Comparison of ENCODE assay signal across 31 mouse cellular contexts in genomic region chr8:49362682-49363081, GRCm38 (mm10).
DNase-seq lines count a peak whose midpoint lies in the region; ATAC-seq lines count a peak whose summit lies in the region.
"Had no signal": no experiment of that assay in that cellular context is flagged by ENCODE, and none has a peak within 500 bp of the region (broad histone marks: within the 10 kb centered on the region; RNA-seq: fewer than 3 reads in every experiment).

No protein-coding gene starts in this region.

- H3K4me3 ChIP-seq in forebrain, embryonic 13.5 days = no peak overlapping the region
- H3K4me3 ChIP-seq in forebrain, embryonic 10.5 days = no peak overlapping the region
- no peak overlapping the region for H3K4me3 ChIP-seq in forebrain, embryonic 16.5 days (replicated peaks; ENCODE audit: low read length)
- H3K4me3 ChIP-seq: embryonic facial prominence, embryonic 12.5 days; heart, embryonic 15.5 days; hindbrain, embryonic 12.5 days; limb, embryonic 12.5 days; liver, embryonic 15.5 days; midbrain, embryonic 10.5 days; myocyte; neural tube, embryonic 12.5 days had no signal

- intact Hi-C loops in left cerebral cortex, postnatal 4 days (cut with DNase I) = no loop called here
- intact Hi-C loops in left cerebral cortex, postnatal 36 days (cut with DNase I) = no loop called here

- no peaks in the 10 kb centered on the region for H3K36me3 ChIP-seq in forebrain, embryonic 13.5 days (ENCODE audit: poor library complexity, severe bottlenecking)
- H3K36me3 ChIP-seq in forebrain, embryonic 10.5 days (replicated peaks) = no peaks in the 10 kb centered on the region
- H3K36me3 ChIP-seq in forebrain, embryonic 16.5 days (ENCODE audit: control insufficient read depth, insufficient read depth) = no peaks in the 10 kb centered on the region
- H3K36me3 ChIP-seq: embryonic facial prominence, embryonic 12.5 days; heart, embryonic 15.5 days; hindbrain, embryonic 12.5 days; limb, embryonic 12.5 days; liver, embryonic 15.5 days; midbrain, embryonic 10.5 days; neural tube, embryonic 12.5 days had no signal

- DNase-seq in cerebellum, adult 9-10 months = peak; percentile 1
- DNase-seq in cerebellum, adult 11-12 months = no peak
- DNase-seq in forebrain, embryonic 10.5 days (ENCODE audit: extremely low spot score, low spot score) = no peak
- DNase-seq in left cerebral cortex, postnatal 4 days = peak; percentile 2
- no peak for DNase-seq in left cerebral cortex, postnatal 36 days (ENCODE audit: low spot score in 2 of 2)
- no peak for DNase-seq in frontal cortex, postnatal 36 days (ENCODE audit: low spot score in 2 of 2)
- DNase-seq: adrenal gland, adult 2 months; adrenal gland, postnatal 36 days; cerebellum, adult 11 months; cerebellum, postnatal 36 days; gastrocnemius, postnatal 14 days; kidney, adult 8-10 months; kidney, postnatal 10 days; lung, embryonic 14.5 days; lung, postnatal 14 days; right cerebral cortex, postnatal 14 days; thymus, postnatal 4 days had no signal

- no peaks in the 10 kb centered on the region for H3K27me3 ChIP-seq in forebrain, embryonic 13.5 days
- no peaks in the 10 kb centered on the region for H3K27me3 ChIP-seq in forebrain, embryonic 10.5 days (ENCODE audit: poor library complexity, severe bottlenecking)
- no peaks in the 10 kb centered on the region for H3K27me3 ChIP-seq in forebrain, embryonic 16.5 days (replicated peaks; ENCODE audit: control insufficient read depth, insufficient read depth, low read length)
- H3K27me3 ChIP-seq: CH12.LX; embryonic facial prominence, embryonic 12.5 days; heart, embryonic 15.5 days; hindbrain, embryonic 12.5 days; limb, embryonic 12.5 days; liver, embryonic 15.5 days; neural tube, embryonic 12.5 days had no signal

- H3K9me3 ChIP-seq in forebrain, embryonic 13.5 days (replicated peaks) = no peaks in the 10 kb centered on the region
- H3K9me3 ChIP-seq in forebrain, embryonic 10.5 days = no peaks in the 10 kb centered on the region
- H3K9me3 ChIP-seq in forebrain, embryonic 16.5 days (ENCODE audit: control insufficient read depth, low read length) = no peaks in the 10 kb centered on the region
- H3K9me3 ChIP-seq: embryonic facial prominence, embryonic 12.5 days; heart, embryonic 15.5 days; hindbrain, embryonic 12.5 days; limb, embryonic 12.5 days; liver, embryonic 15.5 days; midbrain, embryonic 10.5 days; neural tube, embryonic 12.5 days had no signal

- H3K4me2 ChIP-seq in forebrain, embryonic 13.5 days = no peak overlapping the region
- no peak overlapping the region for H3K4me2 ChIP-seq in forebrain, embryonic 16.5 days (ENCODE audit: low read length)
- H3K4me2 ChIP-seq: embryonic facial prominence, embryonic 12.5 days; heart, embryonic 15.5 days; hindbrain, embryonic 12.5 days; limb, embryonic 12.5 days; liver, embryonic 15.5 days; lung, embryonic 14.5 days; neural tube, embryonic 12.5 days had no signal

- H3K9ac ChIP-seq in forebrain, embryonic 13.5 days = no peak overlapping the region
- no peak overlapping the region for H3K9ac ChIP-seq in forebrain, embryonic 16.5 days (replicated peaks; ENCODE audit: low read depth, low read length)
- H3K9ac ChIP-seq: embryonic facial prominence, embryonic 12.5 days; heart, embryonic 15.5 days; hindbrain, embryonic 12.5 days; limb, embryonic 12.5 days; liver, embryonic 15.5 days; lung, embryonic 14.5 days; neural tube, embryonic 12.5 days had no signal

- 46% methylated on average over 2 of the region's 2 CpGs for WGBS in forebrain, embryonic 13.5 days
- 87% methylated on average over 2 of the region's 2 CpGs for WGBS in forebrain, embryonic 10.5 days
- 30% methylated on average over 2 of the region's 2 CpGs for WGBS in forebrain, embryonic 16.5 days

- no peak overlapping the region for H3K27ac ChIP-seq in forebrain, embryonic 13.5 days
- no peak overlapping the region for H3K27ac ChIP-seq in forebrain, embryonic 10.5 days
- H3K27ac ChIP-seq in forebrain, embryonic 16.5 days (ENCODE audit: low read length) = no peak overlapping the region; the same call in 1 of the 2 replicates
- H3K27ac ChIP-seq: embryonic facial prominence, embryonic 12.5 days; heart, embryonic 15.5 days; hindbrain, embryonic 12.5 days; limb, embryonic 12.5 days; liver, embryonic 15.5 days; midbrain, embryonic 10.5 days; neural tube, embryonic 12.5 days had no signal

- ATAC-seq in forebrain, embryonic 13.5 days = peak; percentile 80; the same call in 1 of the 2 replicates
- ATAC-seq in forebrain, embryonic 16.5 days = peak; percentile 90
- ATAC-seq: activated CD4-positive, CD25-positive, alpha-beta regulatory T cell, adult 4 months; intestine, embryonic 16.5 days; midbrain, embryonic 16.5 days had no signal

- peaks cover 10% of the 10 kb centered on the region for H3K4me1 ChIP-seq in forebrain, embryonic 13.5 days
- peaks cover 34% of the 10 kb centered on the region for H3K4me1 ChIP-seq in forebrain, embryonic 10.5 days
- no peaks in the 10 kb centered on the region; the same call in 1 of the 2 replicates for H3K4me1 ChIP-seq in forebrain, embryonic 16.5 days (replicated peaks; ENCODE audit: control insufficient read depth, insufficient read depth, low read length)
- H3K4me1 ChIP-seq: heart, embryonic 15.5 days; hindbrain, embryonic 12.5 days; liver, embryonic 15.5 days; neural tube, embryonic 12.5 days had no signal

Comparison
In these comparisons a context has a peak if more than half of its experiments do, and no peak if none do; other contexts are left out.
1. DNase-seq: peak in cerebellum, adult 9-10 months (single experiment) and left cerebral cortex, postnatal 4 days (single experiment); none in cerebellum, adult 11-12 months (single experiment), forebrain, embryonic 10.5 days (single experiment), left cerebral cortex, postnatal 36 days (0 of 2) and frontal cortex, postnatal 36 days (0 of 2).